ENCODE assay signal across 9 mouse cellular contexts in genomic region chr12:99239735-99240134, GRCm38 (mm10).
DNase-seq lines count a peak whose midpoint lies in the region; ATAC-seq and TF ChIP-seq lines count a peak whose summit lies in the region.
"Had no signal": no experiment of that assay in that cellular context is flagged by ENCODE, and none has a peak within 500 bp of the region (broad histone marks: within the 10 kb centered on the region; RNA-seq: fewer than 3 reads in every experiment).

No protein-coding gene starts in this region.

- WGBS in lung, embryonic 14.5 days = 48% methylated on average over 11 of the region's 11 CpGs
- WGBS in forebrain, embryonic 15.5 days = 51% methylated on average over 11 of the region's 11 CpGs
- 49% methylated on average over 11 of the region's 11 CpGs for whole genome bisulfite sequencing in hindbrain, postnatal 0 days
- WGBS in neural tube, embryonic 15.5 days = 46% methylated on average over 11 of the region's 11 CpGs

- no peak for TF ChIP-seq CTCF in lung, embryonic 14.5 days (IDR thresholded peaks at IDR 0.05; ENCODE audit: low read depth)
- no peak for TF ChIP-seq CTCF in hindbrain, postnatal 0 days (IDR thresholded peaks at IDR 0.05; ENCODE audit: low read depth)

- no peaks in the 10 kb centered on the region for H3K27me3 ChIP-seq in lung, embryonic 14.5 days (ENCODE audit: insufficient read depth, low read length)
- no peaks in the 10 kb centered on the region for H3K27me3 ChIP-seq in forebrain, embryonic 15.5 days
- H3K27me3 ChIP-seq in hindbrain, postnatal 0 days (ENCODE audit: insufficient read depth, low read length) = no peaks in the 10 kb centered on the region
- H3K27me3 ChIP-seq in neural tube, embryonic 15.5 days (replicated peaks) = no peaks in the 10 kb centered on the region
- H3K27me3 ChIP-seq: heart, embryonic 12.5 days; liver, embryonic 12.5 days had no signal

- H3K4me2 ChIP-seq in lung, embryonic 14.5 days = peak overlapping the region; percentile 27
- no peak overlapping the region for H3K4me2 ChIP-seq in forebrain, embryonic 15.5 days (replicated peaks)
- H3K4me2 ChIP-seq in hindbrain, postnatal 0 days (ENCODE audit: low read depth, low read length) = no peak overlapping the region
- 0 out of 2 replicates have a peak overlapping the region, but pooled peaks have one; percentile 25 for H3K4me2 ChIP-seq in neural tube, embryonic 15.5 days
- H3K4me2 ChIP-seq: heart, embryonic 12.5 days; liver, embryonic 12.5 days had no signal

- H3K9ac ChIP-seq in lung, embryonic 14.5 days = no peak overlapping the region
- H3K9ac ChIP-seq in forebrain, embryonic 15.5 days (replicated peaks) = no peak overlapping the region
- H3K9ac ChIP-seq in hindbrain, postnatal 0 days (replicated peaks; ENCODE audit: low read length) = no peak overlapping the region
- H3K9ac ChIP-seq in neural tube, embryonic 15.5 days (replicated peaks) = no peak overlapping the region
- H3K9ac ChIP-seq: heart, embryonic 12.5 days; liver, embryonic 12.5 days had no signal

- H3K4me1 ChIP-seq in lung, embryonic 14.5 days (ENCODE audit: insufficient read depth) = no peaks in the 10 kb centered on the region; the same call in none of the 2 replicates
- peaks cover 47% of the 10 kb centered on the region for H3K4me1 ChIP-seq in forebrain, embryonic 15.5 days
- H3K4me1 ChIP-seq in hindbrain, postnatal 0 days (ENCODE audit: insufficient read depth, low read length) = peaks cover 22% of the 10 kb centered on the region
- peaks cover 49% of the 10 kb centered on the region for H3K4me1 ChIP-seq in neural tube, embryonic 15.5 days

- ATAC-seq in lung, embryonic 14.5 days (ENCODE audit: insufficient read depth) = peak; percentile 61; the same call in 1 of the 2 replicates
- ATAC-seq in forebrain, embryonic 15.5 days (replicated peaks) = 0 out of 2 replicates have a peak, but pooled peaks have one; percentile 43
- ATAC-seq in hindbrain, postnatal 0 days = peak; percentile 62; the same call in 1 of the 2 replicates
- peak; percentile 60 for ATAC-seq in neural tube, embryonic 15.5 days (ENCODE audit: low FRiP score)
- ATAC-seq: liver, embryonic 12.5 days had no signal

- H3K36me3 ChIP-seq in lung, embryonic 14.5 days (ENCODE audit: insufficient read depth) = no peaks in the 10 kb centered on the region
- H3K36me3 ChIP-seq in forebrain, embryonic 15.5 days = no peaks in the 10 kb centered on the region
- no peaks in the 10 kb centered on the region for H3K36me3 ChIP-seq in hindbrain, postnatal 0 days (ENCODE audit: insufficient read depth, low read length)
- H3K36me3 ChIP-seq in neural tube, embryonic 15.5 days = no peaks in the 10 kb centered on the region
- H3K36me3 ChIP-seq: heart, embryonic 12.5 days; liver, embryonic 12.5 days had no signal

- DNase-seq in lung, embryonic 14.5 days = no peak
- no peak for DNase-seq in lung, adult 18-20 months
- peak; percentile 49 for DNase-seq in hindbrain, postnatal 0 days (ENCODE audit: low spot score)
- DNase-seq in cerebellum, adult 11-12 months = no peak
- no peak for DNase-seq in thymus, postnatal 36 days

- H3K9me3 ChIP-seq in lung, embryonic 14.5 days (ENCODE audit: low read depth, low read length) = no peaks in the 10 kb centered on the region
- no peaks in the 10 kb centered on the region for H3K9me3 ChIP-seq in forebrain, embryonic 15.5 days
- H3K9me3 ChIP-seq in hindbrain, postnatal 0 days (ENCODE audit: low read length) = no peaks in the 10 kb centered on the region
- H3K9me3 ChIP-seq in neural tube, embryonic 15.5 days (replicated peaks) = no peaks in the 10 kb centered on the region
- H3K9me3 ChIP-seq: heart, embryonic 12.5 days; liver, embryonic 12.5 days had no signal

- H3K27ac ChIP-seq in lung, embryonic 14.5 days (ENCODE audit: low read depth) = peak overlapping the region; percentile 42
- H3K27ac ChIP-seq in forebrain, embryonic 15.5 days (replicated peaks) = peak overlapping the region; percentile 38; the same call in 1 of the 2 replicates
- H3K27ac ChIP-seq in hindbrain, postnatal 0 days = peak overlapping the region; percentile 32; the same call in 1 of the 2 replicates
- H3K27ac ChIP-seq in neural tube, embryonic 15.5 days (replicated peaks) = peak overlapping the region; percentile 64
- H3K27ac ChIP-seq: liver, embryonic 12.5 days had no signal

- H3K4me3 ChIP-seq in lung, embryonic 14.5 days (ENCODE audit: low read depth, low read length) = no peak overlapping the region
- no peak overlapping the region for H3K4me3 ChIP-seq in forebrain, embryonic 15.5 days
- H3K4me3 ChIP-seq in hindbrain, postnatal 0 days (ENCODE audit: low read length) = no peak overlapping the region
- no peak overlapping the region for H3K4me3 ChIP-seq in neural tube, embryonic 15.5 days (replicated peaks)
- H3K4me3 ChIP-seq: heart, embryonic 12.5 days; liver, embryonic 12.5 days had no signal

Comparison
In these comparisons a context has a peak if more than half of its experiments do, and no peak if none do; other contexts are left out.
1. H3K4me2 ChIP-seq: peak in lung, embryonic 14.5 days (single experiment) and neural tube, embryonic 15.5 days (single experiment); none in forebrain, embryonic 15.5 days (single experiment) and hindbrain, postnatal 0 days (single experiment).
2. Peak in every context shown above with its lines, with median percentiles within 50 percentile points of each other: ATAC-seq and H3K27ac ChIP-seq.